Mouse (Mus musculus) heart, embryonic 12.5 days (tissue): ENCODE results near the gene Mrpl12. TPM values are rescaled to one million over a fixed set of nuclear protein-coding genes. Genes with fewer than 3 reads are reported as not detected.

Source experiments
- ATAC-seq: fragments of 200-750 bp; cut with Nextera tagmentation; 2 replicates; pipeline ENCODE4 v1.8.0; 2017; ENCODE audit warnings: moderate TSS enrichment, moderate library complexity; ENCODE audit not compliant: insufficient number of reproducible peaks, low FRiP score
- H3K27ac ChIP-seq: fragments of 300-500 bp; sonication (generic); 2 replicates; pipeline ENCODE4 v1.5.1; 2016; ENCODE audit warnings: mild to moderate bottlenecking, moderate library complexity; ENCODE audit not compliant: poor library complexity, severe bottlenecking
- H3K27me3 ChIP-seq: fragments of 300-500 bp; sonication (generic); replicated peaks from 2 replicates; pipeline ENCODE4 v1.6.1; 2016; ENCODE audit warnings: mild to moderate bottlenecking, moderate library complexity
- H3K36me3 ChIP-seq: fragments of 300-500 bp; sonication (generic); 2 replicates; pipeline ENCODE4 v1.6.1; 2016; ENCODE audit warnings: mild to moderate bottlenecking, moderate library complexity
- H3K4me1 ChIP-seq: fragments of 300-500 bp; sonication (generic); replicated peaks from 2 replicates; pipeline ENCODE4 v1.6.1; 2016; ENCODE audit warnings: mild to moderate bottlenecking
- H3K4me2 ChIP-seq: fragments of 300-500 bp; sonication (generic); 2 replicates; pipeline ENCODE4 v1.6.1; 2016; ENCODE audit warnings: mild to moderate bottlenecking, moderate library complexity
- H3K4me3 ChIP-seq: fragments of 300-500 bp; sonication (generic); 2 replicates; pipeline ENCODE4 v1.5.1; 2016; ENCODE audit warnings: mild to moderate bottlenecking
- H3K9ac ChIP-seq: fragments of 300-500 bp; sonication (generic); 2 replicates; pipeline ENCODE4 v1.6.1; 2016; ENCODE audit warnings: mild to moderate bottlenecking, moderate library complexity
- H3K9me3 ChIP-seq: fragments of 300-500 bp; sonication (generic); replicated peaks from 2 replicates; pipeline ENCODE4 v1.6.1; 2016; ENCODE audit warnings: mild to moderate bottlenecking, moderate library complexity
- WGBS: fragments of 180-500 bp; shearing (Covaris S2); methylation state at CpG from one replicate; pipeline ENCODE4 v1.1.7; 2016; 5-methylcytosine and 5-hydroxymethylcytosine counted together
- polyA plus RNA-seq: library from polyadenylated mRNA; unstranded; fragments of >200 nt; fragmentation: Nextera tagmentation; extraction: Ambion mirVana; gene quantifications from 2 replicates; pipeline ENCODE4 v1.2.1, GENCODE M21; 2016

The Mrpl12 gene
- polyA plus RNA-seq, 1 experiment from 2014 or later: 208 TPM

GRCm38 (mm10) chr11:120522581-120522980, 38.2 kb downstream of the Mrpl12 start:
- ATAC-seq: no peak
- 80% methylated on average over 8 of the region's 8 CpGs for WGBS
- H3K9me3 ChIP-seq: no peaks in the 10 kb centered on the region

GRCm38 (mm10) chr11:120525959-120526358, 41.5 kb downstream of the Mrpl12 start:
- Histone ChIP-seq H3K27ac (no peak overlapping the region), H3K36me3 (no peaks in the 10 kb centered on the region), H3K4me2 (no peak overlapping the region), H3K9ac (no peak overlapping the region), H3K4me3 (no peak overlapping the region), H3K9me3 (no peaks in the 10 kb centered on the region), H3K27me3 (peaks cover 37% of the 10 kb centered on the region), H3K4me1 (peaks cover 14% of the 10 kb centered on the region)
- no peak for ATAC-seq
- WGBS: 71% methylated on average over 2 of the region's 2 CpGs

More at GRCm38 (mm10) chr11:120522581-120522980, 38.2 kb downstream of the Mrpl12 start:
- no peak overlapping the region for H3K27ac ChIP-seq
- H3K4me2 ChIP-seq: no peak overlapping the region
- H3K27me3 ChIP-seq: peaks cover 3% of the 10 kb centered on the region; the same call in 1 of the 2 replicates
- no peak overlapping the region for H3K4me3 ChIP-seq
- no peaks in the 10 kb centered on the region for H3K36me3 ChIP-seq
- H3K4me1 ChIP-seq: peaks cover 30% of the 10 kb centered on the region
- no peak overlapping the region for H3K9ac ChIP-seq

DNA sequence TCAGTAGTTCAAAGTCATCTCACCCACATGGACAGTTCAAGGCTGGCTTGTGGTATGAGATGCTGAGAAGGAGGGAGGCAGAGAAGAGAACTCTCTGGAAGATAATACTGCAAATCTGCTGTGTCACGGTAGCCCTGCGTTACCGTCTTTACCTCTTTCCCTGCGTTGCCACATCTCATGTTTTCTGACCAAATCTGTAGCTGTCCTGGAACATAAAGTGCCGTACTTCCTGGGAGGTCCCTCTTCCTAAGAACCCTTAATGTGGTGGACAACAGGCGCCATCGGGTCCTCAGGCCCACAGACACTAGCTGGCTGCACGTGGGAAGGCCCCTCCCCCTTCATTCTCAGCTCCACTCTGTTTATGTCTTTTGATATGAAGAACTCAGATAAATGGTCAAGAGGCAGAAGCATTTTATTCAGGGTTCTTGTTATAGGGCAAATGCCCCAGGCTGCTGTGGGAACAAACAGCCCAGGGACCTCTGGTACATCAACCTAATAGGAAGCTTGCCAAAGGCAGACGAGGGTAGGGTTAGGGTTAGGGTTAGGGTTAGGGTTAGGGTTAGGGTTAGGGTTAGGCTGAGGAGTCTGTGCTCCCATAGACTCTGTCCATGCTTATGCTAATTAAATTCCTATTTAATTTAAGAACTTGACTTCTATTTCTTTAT, 43.4 kb downstream of the Mrpl12 start:
- WGBS: 68% methylated on average over 9 of the region's 9 CpGs
- H3K9me3 ChIP-seq: no peaks in the 10 kb centered on the region
- H3K4me1 ChIP-seq: peaks cover 16% of the 10 kb centered on the region
- no peak overlapping the region for H3K4me3 ChIP-seq
- no peak overlapping the region for H3K9ac ChIP-seq
- H3K27me3 ChIP-seq: peaks cover 55% of the 10 kb centered on the region
- no peak overlapping the region for H3K4me2 ChIP-seq
- H3K27ac ChIP-seq: no peak overlapping the region
- no peaks in the 10 kb centered on the region for H3K36me3 ChIP-seq
- no peak for ATAC-seq

DNA sequence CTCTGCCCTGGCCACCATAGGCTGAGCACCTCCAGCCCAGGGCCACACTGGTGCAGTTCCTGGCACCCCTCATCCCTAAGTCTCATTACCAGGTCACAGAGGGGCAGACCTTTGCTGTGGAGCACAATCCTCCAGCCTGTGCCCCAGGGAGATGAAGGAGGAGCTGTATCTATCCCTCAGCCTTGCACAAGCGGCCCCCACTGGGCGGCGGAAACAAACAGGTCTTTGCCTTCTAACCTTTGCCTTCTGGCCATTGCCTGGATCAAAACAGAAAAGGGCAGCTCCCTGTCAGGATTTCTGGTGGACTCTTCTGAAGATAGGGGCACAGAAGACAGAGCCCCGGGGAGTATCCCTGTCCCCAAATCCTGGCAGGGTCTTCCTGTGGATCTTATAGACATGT, 44.5 kb downstream of the Mrpl12 start:
- no peak overlapping the region for H3K4me2 ChIP-seq
- no peaks in the 10 kb centered on the region for H3K9me3 ChIP-seq
- no peaks in the 10 kb centered on the region for H3K36me3 ChIP-seq
- H3K9ac ChIP-seq: no peak overlapping the region
- H3K4me3 ChIP-seq: no peak overlapping the region
- WGBS: 63% methylated on average over 4 of the region's 4 CpGs
- H3K27ac ChIP-seq: no peak overlapping the region
- no peak for ATAC-seq
- H3K27me3 ChIP-seq: peaks cover 66% of the 10 kb centered on the region
- peaks cover 16% of the 10 kb centered on the region for H3K4me1 ChIP-seq

DNA sequence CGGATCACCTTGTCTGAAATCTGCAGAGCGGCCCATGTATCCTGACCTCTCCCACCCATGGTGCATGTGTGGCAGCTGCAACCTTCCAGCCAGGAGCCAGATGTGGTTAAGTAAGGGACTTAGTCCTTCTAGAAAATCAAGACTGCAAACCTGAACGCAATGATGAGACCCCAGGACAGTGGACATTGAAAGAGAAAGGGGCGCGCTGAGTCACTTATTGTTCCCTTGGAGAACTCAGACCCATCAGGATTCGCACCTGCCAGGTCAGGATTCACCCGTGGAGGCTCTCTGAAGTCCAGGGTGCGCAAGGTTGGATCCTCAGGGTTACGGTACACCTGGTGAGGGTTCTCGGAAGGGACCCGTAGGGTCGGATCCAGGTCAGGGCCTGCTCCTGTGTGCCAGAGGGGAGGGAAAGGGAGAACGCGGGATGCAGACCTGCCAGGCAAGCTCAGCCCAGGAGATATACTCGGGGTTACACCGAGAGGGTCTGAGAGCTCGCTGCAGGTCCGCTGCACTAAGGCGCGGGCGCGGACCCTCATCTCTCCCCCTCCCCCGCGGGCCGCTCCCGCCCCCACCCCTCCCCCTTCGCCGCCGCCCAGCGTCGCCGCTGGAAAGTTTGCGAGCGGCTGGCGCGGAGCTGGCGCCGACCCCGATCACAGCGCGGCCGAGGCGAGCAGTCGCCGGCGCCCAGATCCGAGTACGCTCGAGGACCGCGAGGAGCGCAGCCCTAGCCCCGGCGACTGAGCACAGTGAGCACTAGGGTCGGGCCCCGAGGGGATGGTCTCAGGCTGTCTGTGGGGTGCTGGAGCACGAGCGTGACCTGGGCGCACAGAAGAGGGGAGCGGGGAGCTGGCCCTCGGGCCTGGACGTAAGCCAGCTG, 45.9 kb downstream of the Mrpl12 start, which contains the start of gene Gcgr:
Gcgr (plus strand) TSS at position 615 of the 880 bp plus-strand sequence.
- Histone ChIP-seq H3K4me1 (peaks cover 20% of the 10 kb centered on the region), H3K36me3 (no peaks in the 10 kb centered on the region), H3K9me3 (no peaks in the 10 kb centered on the region), H3K4me3 (peak within 1 kb of the TSS; percentile 49), H3K27me3 (peaks cover 80% of the 10 kb centered on the region), H3K4me2 (peak within 1 kb of the TSS; percentile 76), H3K9ac (peak within 1 kb of the TSS; percentile 66), H3K27ac (no peak within 1 kb of the TSS)
- 9% methylated on average over 56 of the region's 62 CpGs for WGBS
- peak; percentile 30; the same call in 1 of the 2 replicates for ATAC-seq

- Histone ChIP-seq H3K4me3 (no peak overlapping the region), H3K4me1 (peaks cover 22% of the 10 kb centered on the region), H3K9ac (no peak overlapping the region), H3K27me3 (peaks cover 90% of the 10 kb centered on the region), H3K9me3 (no peaks in the 10 kb centered on the region), H3K27ac (no peak overlapping the region), H3K4me2 (no peak overlapping the region), H3K36me3 (no peaks in the 10 kb centered on the region)
- ATAC-seq: no peak
- 26% methylated on average over 9 of the region's 9 CpGs for WGBS
These were observed 47.2 kb downstream of the Mrpl12 start for GRCm38 (mm10) chr11:120531646-120532045.

GRCm38 (mm10) chr11:120534093-120534492, 49.7 kb downstream of the Mrpl12 start:
- ATAC-seq: no peak
- Histone ChIP-seq H3K9me3 (no peaks in the 10 kb centered on the region), H3K4me3 (no peak overlapping the region), H3K4me2 (no peak overlapping the region), H3K36me3 (no peaks in the 10 kb centered on the region), H3K9ac (no peak overlapping the region), H3K27ac (no peak overlapping the region), H3K27me3 (peaks cover 82% of the 10 kb centered on the region), H3K4me1 (peaks cover 30% of the 10 kb centered on the region)
- WGBS: 78% methylated on average over 8 of the region's 8 CpGs

- Histone ChIP-seq H3K9ac (0 out of 2 replicates have a peak overlapping the region, but pooled peaks have one; percentile 36), H3K4me3 (no peak overlapping the region), H3K4me2 (no peak overlapping the region), H3K27me3 (peaks cover 71% of the 10 kb centered on the region), H3K4me1 (peaks cover 39% of the 10 kb centered on the region), H3K36me3 (no peaks in the 10 kb centered on the region), H3K27ac (no peak overlapping the region), H3K9me3 (no peaks in the 10 kb centered on the region)
- 44% methylated on average over 3 of the region's 3 CpGs for WGBS
- ATAC-seq: no peak
These were observed 50.7 kb downstream of the Mrpl12 start for GRCm38 (mm10) chr11:120535145-120535544.

GRCm38 (mm10) chr11:120535804-120536203, 51.4 kb downstream of the Mrpl12 start:
- H3K27me3 ChIP-seq: peaks cover 65% of the 10 kb centered on the region
- H3K27ac ChIP-seq: no peak overlapping the region
- H3K9me3 ChIP-seq: no peaks in the 10 kb centered on the region
- ATAC-seq: no peak
- no peaks in the 10 kb centered on the region for H3K36me3 ChIP-seq
- H3K9ac ChIP-seq: no peak overlapping the region
- no peak overlapping the region for H3K4me3 ChIP-seq
- H3K4me1 ChIP-seq: peaks cover 33% of the 10 kb centered on the region
- WGBS: 76% methylated on average over 3 of the region's 3 CpGs
- no peak overlapping the region for H3K4me2 ChIP-seq

- H3K36me3 ChIP-seq: peaks cover 18% of the 10 kb centered on the region
- peaks cover 38% of the 10 kb centered on the region for H3K27me3 ChIP-seq
- peaks cover 35% of the 10 kb centered on the region for H3K4me1 ChIP-seq
- no peak overlapping the region for H3K27ac ChIP-seq
- H3K4me2 ChIP-seq: no peak overlapping the region
- no peaks in the 10 kb centered on the region for H3K9me3 ChIP-seq
- WGBS: 71% methylated on average over 3 of the region's 3 CpGs
- no peak overlapping the region for H3K9ac ChIP-seq
- ATAC-seq: no peak
- H3K4me3 ChIP-seq: no peak overlapping the region
These were observed 54.1 kb downstream of the Mrpl12 start for GRCm38 (mm10) chr11:120538485-120538884.
